Mouse (Mus musculus) hindbrain, postnatal 0 days (tissue): ENCODE results near the gene B3galt1. TPM values are rescaled to one million over a fixed set of nuclear protein-coding genes. Genes with fewer than 3 reads are reported as not detected.

ENCODE experiments used
- ATAC-seq: fragments of 200-750 bp; cut with Nextera tagmentation; 2 replicates; pipeline ENCODE4 v1.8.0; 2017; ENCODE audit warnings: mild to moderate bottlenecking, moderate TSS enrichment, moderate library complexity
- DNase-seq: peaks from one replicate; pipeline ENCODE4 v3.0.0-alpha.2; 2015; ENCODE audit warnings: low spot score
- H3K27ac ChIP-seq: fragments of 300-500 bp; sonication (generic); 2 replicates; pipeline ENCODE4 v1.5.1; 2014; ENCODE audit warnings: mild to moderate bottlenecking
- H3K27me3 ChIP-seq: fragments of 300-500 bp; sonication (generic); 2 replicates; pipeline ENCODE4 v1.6.1; 2014; ENCODE audit warnings: low read length, mixed read lengths; ENCODE audit not compliant: insufficient read depth
- H3K36me3 ChIP-seq: fragments of 300-500 bp; sonication (generic); 2 replicates; pipeline ENCODE4 v1.6.1; 2014; ENCODE audit warnings: low read length, mixed read lengths; ENCODE audit not compliant: insufficient read depth
- H3K4me1 ChIP-seq: fragments of 300-500 bp; sonication (generic); 2 replicates; pipeline ENCODE4 v1.6.1; 2014; ENCODE audit warnings: antibody characterized with exemption, low read length, mixed read lengths; ENCODE audit not compliant: insufficient read depth
- H3K4me2 ChIP-seq: fragments of 300-500 bp; sonication (generic); 2 replicates; pipeline ENCODE4 v1.6.1; 2014; ENCODE audit warnings: low read depth, mild to moderate bottlenecking, low read length, moderate library complexity, mixed read lengths
- H3K4me3 ChIP-seq: fragments of 300-500 bp; sonication (generic); 2 replicates; pipeline ENCODE4 v1.5.1; 2014; ENCODE audit warnings: low read length
- H3K9ac ChIP-seq: fragments of 300-500 bp; sonication (generic); replicated peaks from 2 replicates; pipeline ENCODE4 v1.6.1; 2014; ENCODE audit warnings: mild to moderate bottlenecking, low read length, moderate library complexity, mixed read lengths
- H3K9me3 ChIP-seq: fragments of 300-500 bp; sonication (generic); 2 replicates; pipeline ENCODE4 v1.6.1; 2016; ENCODE audit warnings: low read length, mixed read lengths
- CTCF ChIP-seq: IDR thresholded peaks from 2 replicates; pipeline ENCODE4 v1.5.1; 2016; ENCODE audit warnings: antibody characterized with exemption, control low read depth, low read depth
- WGBS: fragments of 180-500 bp; shearing (Covaris S2); extraction: QIAGEN DNeasy Blood & Tissue Kit; methylation state at CpG from one replicate; pipeline ENCODE4 v1.1.7; 2014; 5-methylcytosine and 5-hydroxymethylcytosine counted together
- polyA plus RNA-seq: library from polyadenylated mRNA; unstranded; fragments of >200 nt; fragmentation: Nextera tagmentation; extraction: Ambion mirVana; gene quantifications from 2 replicates; pipeline ENCODE4 v1.2.1, GENCODE M21; 2015
- total RNA-seq: library from RNA; depleted of rRNA; stranded (reverse); fragments of >200 nt; gene quantifications from 2 replicates; pipeline ENCODE4 v1.2.3, GENCODE M21; 2014

Gene B3galt1
- total and polyA plus RNA-seq, 2 experiments from 2014 or later: 11.5 to 51.3 TPM

- no peaks in the 10 kb centered on the region for H3K36me3 ChIP-seq
- H3K4me1 ChIP-seq: no peaks in the 10 kb centered on the region
- H3K27ac ChIP-seq: no peak overlapping the region
- WGBS: 90% methylated on average over 4 of the region's 4 CpGs
- H3K27me3 ChIP-seq: no peaks in the 10 kb centered on the region
- H3K4me2 ChIP-seq: no peak overlapping the region
- ATAC-seq: no peak
- H3K9ac ChIP-seq: no peak overlapping the region
- no peak for TF ChIP-seq CTCF
- no peaks in the 10 kb centered on the region for H3K9me3 ChIP-seq
- no peak overlapping the region for H3K4me3 ChIP-seq
- no peak for DNase-seq
These were observed 231.9 kb downstream of the B3galt1 start for GRCm38 (mm10) chr2:67797561-67797960.

DNA sequence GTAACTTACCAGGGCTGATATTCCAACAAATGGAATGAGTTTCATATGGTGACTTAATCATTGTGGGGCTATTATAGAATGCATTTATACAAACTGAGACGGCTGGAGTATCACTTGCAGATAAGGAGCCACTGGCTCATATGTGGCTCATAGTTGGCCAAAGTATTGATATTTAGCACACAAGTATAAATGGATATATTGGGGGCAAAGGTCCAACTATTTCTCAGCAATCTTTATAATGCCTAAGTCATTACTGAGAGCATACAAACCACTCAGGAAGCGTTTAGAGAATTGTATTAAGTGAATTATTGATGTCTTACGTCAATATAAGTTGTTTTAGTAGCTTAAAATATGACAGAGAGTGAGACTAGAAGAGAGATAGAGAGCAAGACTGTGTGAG lies 234.3 kb downstream of the B3galt1 start:
- no peak overlapping the region for H3K4me2 ChIP-seq
- ATAC-seq (no peak), DNase-seq (no peak)
- no peaks in the 10 kb centered on the region for H3K36me3 ChIP-seq
- no peaks in the 10 kb centered on the region for H3K27me3 ChIP-seq
- H3K27ac ChIP-seq: no peak overlapping the region
- no peaks in the 10 kb centered on the region for H3K4me1 ChIP-seq
- TF ChIP-seq CTCF: no peak
- H3K4me3 ChIP-seq: no peak overlapping the region
- 84% methylated on average over 3 of the region's 3 CpGs for WGBS
- no peaks in the 10 kb centered on the region for H3K9me3 ChIP-seq
- no peak overlapping the region for H3K9ac ChIP-seq

GRCm38 (mm10) chr2:67816149-67816548 lies 250.5 kb downstream of the B3galt1 start:
- no peak for TF ChIP-seq CTCF
- WGBS: 57% methylated on average over 2 of the region's 2 CpGs
- no peaks in the 10 kb centered on the region for H3K27me3 ChIP-seq
- H3K4me2 ChIP-seq: no peak overlapping the region
- DNase-seq: no peak
- H3K36me3 ChIP-seq: no peaks in the 10 kb centered on the region
- H3K9ac ChIP-seq: no peak overlapping the region
- ATAC-seq: no peak
- H3K9me3 ChIP-seq: no peaks in the 10 kb centered on the region
- H3K27ac ChIP-seq: no peak overlapping the region
- H3K4me3 ChIP-seq: no peak overlapping the region
- no peaks in the 10 kb centered on the region for H3K4me1 ChIP-seq

- peak; percentile 45; the same call in 1 of the 2 replicates for ATAC-seq
- peak; percentile 12 for DNase-seq
- Histone ChIP-seq H3K36me3 (no peaks in the 10 kb centered on the region), H3K9ac (no peak overlapping the region), H3K9me3 (no peaks in the 10 kb centered on the region), H3K4me1 (no peaks in the 10 kb centered on the region), H3K4me3 (no peak overlapping the region), H3K4me2 (no peak overlapping the region), H3K27ac (no peak overlapping the region), H3K27me3 (no peaks in the 10 kb centered on the region)
- TF ChIP-seq CTCF: no peak
- 37% methylated on average over 2 of the region's 2 CpGs for WGBS
These were observed 252.3 kb downstream of the B3galt1 start for GRCm38 (mm10) chr2:67818014-67818413.

DNA sequence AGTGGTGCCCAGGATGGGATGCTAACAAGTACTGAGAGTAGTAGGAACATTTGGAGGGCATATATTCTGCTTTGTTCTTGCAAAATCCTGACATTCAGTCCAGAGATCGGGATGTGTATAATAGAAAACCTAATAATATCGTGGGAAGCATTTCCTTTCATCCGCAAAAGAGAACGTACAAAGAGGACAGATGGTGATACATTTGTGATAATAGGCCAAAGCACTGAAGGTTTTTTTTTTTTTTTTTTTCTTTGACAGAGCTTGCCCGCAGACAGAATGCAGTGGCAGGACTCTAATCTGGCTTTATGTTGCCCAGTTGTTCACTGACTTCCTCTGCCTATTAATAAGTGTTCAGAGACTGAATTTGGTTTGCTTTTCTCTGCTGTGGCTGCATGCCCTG lies 256.7 kb downstream of the B3galt1 start:
- Histone ChIP-seq H3K27ac (no peak overlapping the region), H3K27me3 (no peaks in the 10 kb centered on the region), H3K36me3 (no peaks in the 10 kb centered on the region), H3K4me2 (no peak overlapping the region), H3K9me3 (no peaks in the 10 kb centered on the region), H3K4me3 (no peak overlapping the region), H3K9ac (no peak overlapping the region), H3K4me1 (no peaks in the 10 kb centered on the region)
- no peak for ATAC-seq
- TF ChIP-seq CTCF: no peak
- WGBS: 63% methylated on average over 5 of the region's 5 CpGs
- DNase-seq: no peak

DNA sequence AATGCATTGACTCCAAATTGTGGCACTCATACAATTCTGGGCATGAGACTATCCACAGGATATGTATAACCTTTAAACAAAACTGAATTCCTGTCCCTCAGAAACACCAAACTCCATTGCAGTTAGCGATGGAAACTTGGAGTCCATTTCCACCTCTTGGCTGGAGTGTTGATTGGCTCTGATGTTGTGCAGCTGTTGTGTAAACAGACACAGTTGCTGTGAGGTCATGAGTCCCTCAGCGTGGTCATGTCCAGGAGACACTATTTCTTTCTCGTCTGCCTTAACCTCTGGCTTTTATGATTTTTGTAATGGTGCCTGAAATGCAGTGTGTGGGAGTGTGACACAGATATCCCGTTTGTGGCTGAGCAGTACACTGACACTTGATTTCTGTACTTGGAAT lies 262.0 kb downstream of the B3galt1 start:
- ATAC-seq (no peak), DNase-seq (no peak)
- WGBS: 88% methylated on average over 4 of the region's 4 CpGs
- Histone ChIP-seq H3K9me3 (no peaks in the 10 kb centered on the region), H3K9ac (no peak overlapping the region), H3K36me3 (no peaks in the 10 kb centered on the region), H3K4me2 (no peak overlapping the region), H3K27me3 (no peaks in the 10 kb centered on the region), H3K27ac (no peak overlapping the region), H3K4me1 (no peaks in the 10 kb centered on the region), H3K4me3 (no peak overlapping the region)
- TF ChIP-seq CTCF: no peak

DNA sequence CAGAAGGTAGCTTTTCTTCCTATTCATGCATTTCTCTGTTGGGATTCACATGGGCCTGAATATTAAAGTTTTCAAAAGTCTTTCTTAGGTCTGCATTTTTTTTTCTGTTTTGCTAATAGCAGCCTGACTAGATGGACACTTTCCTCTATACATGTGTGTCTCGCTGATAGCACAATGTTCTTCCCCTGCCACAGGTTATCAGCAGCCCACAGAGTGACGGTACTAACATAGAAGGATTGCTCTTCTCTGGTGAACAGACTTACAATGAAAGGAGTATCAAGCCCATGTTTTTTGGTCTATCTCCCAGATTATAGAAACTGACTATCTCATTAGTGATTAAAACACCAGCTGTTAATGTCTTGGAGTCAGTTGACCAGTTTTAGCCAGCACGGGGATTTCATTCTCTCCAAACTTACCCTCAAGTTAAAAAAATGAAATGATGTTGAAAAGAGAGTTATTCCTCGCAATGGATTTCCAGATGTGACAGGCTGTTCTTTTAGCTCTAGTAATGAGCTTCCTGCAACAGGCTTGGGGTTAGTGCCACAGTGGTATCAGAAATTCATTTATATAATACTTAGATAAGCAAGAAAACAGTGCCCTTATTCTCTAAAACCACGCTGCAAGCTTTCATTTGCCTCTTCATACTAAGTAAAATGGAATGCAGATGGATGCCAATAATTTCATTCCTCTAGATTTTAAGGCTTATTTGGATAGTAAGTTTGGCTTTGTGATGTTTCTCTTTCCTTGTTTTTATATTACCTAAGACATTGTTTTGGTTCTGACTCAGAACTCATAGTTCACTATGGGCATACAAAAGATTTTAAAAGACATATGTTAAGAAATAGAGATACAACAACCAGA lies 263.6 kb downstream of the B3galt1 start:
- H3K36me3 ChIP-seq: no peaks in the 10 kb centered on the region
- H3K27ac ChIP-seq: no peak overlapping the region
- no peak for TF ChIP-seq CTCF
- no peak overlapping the region for H3K9ac ChIP-seq
- H3K9me3 ChIP-seq: no peaks in the 10 kb centered on the region
- H3K4me3 ChIP-seq: no peak overlapping the region
- 85% methylated on average over 5 of the region's 5 CpGs for WGBS
- no peaks in the 10 kb centered on the region for H3K4me1 ChIP-seq
- no peak for DNase-seq
- ATAC-seq: no peak
- no peak overlapping the region for H3K4me2 ChIP-seq
- H3K27me3 ChIP-seq: no peaks in the 10 kb centered on the region
